Mouse (Mus musculus) forebrain, embryonic 11.5 days (tissue): ENCODE measurements around the gene Eid3. TPM values are rescaled to one million over a fixed set of nuclear protein-coding genes. Genes with fewer than 3 reads are reported as not detected.
A peak's percentile ranks its signal among the peaks of the same experiment; 100 is the strongest.

Source experiments
- ATAC-seq: fragments of 200-750 bp; cut with Nextera tagmentation; replicated peaks from 2 replicates; pipeline ENCODE4 v1.8.0; 2017; ENCODE audit warnings: moderate TSS enrichment; ENCODE audit not compliant: low FRiP score
- DNase-seq: peaks from one replicate; pipeline ENCODE4 v3.0.0-alpha.2; 2017; ENCODE audit warnings: low spot score
- H3K27ac ChIP-seq: fragments of 300-500 bp; sonication (generic); 2 replicates; pipeline ENCODE4 v1.5.1; 2014; ENCODE audit warnings: low read depth, low read length
- H3K27me3 ChIP-seq: fragments of 300-500 bp; sonication (generic); 2 replicates; pipeline ENCODE4 v1.6.1; 2014; ENCODE audit warnings: mild to moderate bottlenecking, low read length, mixed read lengths; ENCODE audit not compliant: control insufficient read depth, insufficient read depth
- H3K36me3 ChIP-seq: fragments of 300-500 bp; sonication (generic); 2 replicates; pipeline ENCODE4 v1.6.1; 2014; ENCODE audit warnings: mild to moderate bottlenecking, low read length, moderate library complexity, mixed read lengths; ENCODE audit not compliant: control insufficient read depth, insufficient read depth
- H3K4me1 ChIP-seq: fragments of 300-500 bp; sonication (generic); replicated peaks from 2 replicates; pipeline ENCODE4 v1.6.1; 2014; ENCODE audit warnings: low read length, mixed read lengths; ENCODE audit not compliant: control insufficient read depth, insufficient read depth
- H3K4me2 ChIP-seq: fragments of 300-500 bp; sonication (generic); 2 replicates; pipeline ENCODE4 v1.6.1; 2014; ENCODE audit warnings: low read depth, mild to moderate bottlenecking, low read length, moderate library complexity, mixed read lengths; ENCODE audit not compliant: severe bottlenecking
- H3K4me3 ChIP-seq: fragments of 300-500 bp; sonication (generic); 2 replicates; pipeline ENCODE4 v1.5.1; 2014; ENCODE audit warnings: low read depth, low read length
- H3K9ac ChIP-seq: fragments of 300-500 bp; sonication (generic); 2 replicates; pipeline ENCODE4 v1.6.1; 2014; ENCODE audit warnings: low read length
- H3K9me3 ChIP-seq: fragments of 300-500 bp; sonication (generic); 2 replicates; pipeline ENCODE4 v1.6.1; 2016; ENCODE audit warnings: low read length, mixed read lengths; ENCODE audit not compliant: control insufficient read depth
- WGBS: fragments of 180-500 bp; shearing (Covaris S2); extraction: QIAGEN DNeasy Blood & Tissue Kit; methylation state at CpG from one replicate; pipeline ENCODE4 v1.1.7; 2014; 5-methylcytosine and 5-hydroxymethylcytosine counted together
- polyA plus RNA-seq: library from polyadenylated mRNA; unstranded; fragments of >200 nt; fragmentation: Nextera tagmentation; extraction: Ambion mirVana; gene quantifications from 2 replicates; pipeline ENCODE4 v1.2.1, GENCODE M21; 2014

The Eid3 gene
- polyA plus RNA-seq, 1 experiment from 2014 or later: 1.0 TPM

- Histone ChIP-seq H3K27me3 (no peaks in the 10 kb centered on the region), H3K4me2 (peak overlapping the region; percentile 31; the same call in 1 of the 2 replicates), H3K4me3 (no peak overlapping the region)
These were observed 43.0 kb downstream of the Eid3 start for GRCm38 (mm10) chr10:82909382-82909781.

DNA sequence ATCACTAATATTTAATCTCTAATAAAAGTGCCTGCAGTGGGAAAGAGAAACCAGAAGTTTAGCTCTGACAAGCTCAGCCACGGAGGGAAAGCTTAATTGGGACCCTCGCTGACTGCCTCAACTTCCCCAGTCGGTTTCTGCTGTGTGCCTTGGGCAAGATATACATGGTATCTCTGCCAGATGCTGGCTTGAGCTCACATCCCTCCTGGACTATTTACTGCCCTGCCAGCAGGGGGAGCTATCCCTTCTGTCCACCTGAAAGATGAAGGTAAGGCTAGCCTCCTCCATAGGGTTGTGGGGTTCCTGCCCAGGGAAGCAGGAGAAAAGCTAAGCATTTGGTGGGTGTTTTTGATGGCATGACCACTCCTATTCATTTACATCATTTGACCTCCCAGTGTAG lies 43.8 kb downstream of the Eid3 start:
- Histone ChIP-seq H3K4me1 (0 out of 2 replicates have a peak, but pooled peaks cover 2% of the 10 kb centered on the region), H3K9me3 (no peaks in the 10 kb centered on the region), H3K9ac (no peak overlapping the region), H3K4me3 (no peak overlapping the region), H3K27me3 (no peaks in the 10 kb centered on the region), H3K27ac (no peak overlapping the region), H3K36me3 (no peaks in the 10 kb centered on the region), H3K4me2 (no peak overlapping the region)
- ATAC-seq (no peak), DNase-seq (no peak)
- WGBS: 71% methylated on average over 3 of the region's 3 CpGs

More at GRCm38 (mm10) chr10:82909382-82909781, 43.0 kb downstream of the Eid3 start:
- Histone ChIP-seq H3K4me1 (0 out of 2 replicates have a peak, but pooled peaks cover 2% of the 10 kb centered on the region), H3K9me3 (no peaks in the 10 kb centered on the region), H3K27ac (no peak overlapping the region), H3K9ac (peak overlapping the region; percentile 23; the same call in 1 of the 2 replicates), H3K36me3 (no peaks in the 10 kb centered on the region)
- peak; percentile 86 for DNase-seq
- no peak; the same call in 1 of the 2 replicates for ATAC-seq
- WGBS: 15% methylated on average over 9 of the region's 9 CpGs

- no peaks in the 10 kb centered on the region for H3K36me3 ChIP-seq
- no peak overlapping the region for H3K9ac ChIP-seq
- no peaks in the 10 kb centered on the region for H3K27me3 ChIP-seq
- DNase-seq (no peak), ATAC-seq (no peak)
- H3K4me2 ChIP-seq: no peak overlapping the region
- H3K9me3 ChIP-seq: no peaks in the 10 kb centered on the region
- no peak overlapping the region for H3K4me3 ChIP-seq
- WGBS: 86% methylated on average over 4 of the region's 4 CpGs
- 0 out of 2 replicates have a peak, but pooled peaks cover 2% of the 10 kb centered on the region for H3K4me1 ChIP-seq
- H3K27ac ChIP-seq: no peak overlapping the region
These were observed 46.8 kb downstream of the Eid3 start for GRCm38 (mm10) chr10:82913238-82913637.

GRCm38 (mm10) chr10:82913772-82914171 lies 47.3 kb downstream of the Eid3 start:
- WGBS: 90% methylated on average over 6 of the region's 6 CpGs
- no peak for DNase-seq
- H3K36me3 ChIP-seq: no peaks in the 10 kb centered on the region

More at GRCm38 (mm10) chr10:82913772-82914171, 47.3 kb downstream of the Eid3 start:
- Histone ChIP-seq H3K4me2 (no peak overlapping the region), H3K27me3 (no peaks in the 10 kb centered on the region), H3K4me1 (0 out of 2 replicates have a peak, but pooled peaks cover 2% of the 10 kb centered on the region), H3K4me3 (no peak overlapping the region), H3K9me3 (no peaks in the 10 kb centered on the region), H3K9ac (no peak overlapping the region), H3K27ac (no peak overlapping the region)
- no peak for ATAC-seq

Other genes with a start within 250 kb of the Eid3 start
- 38.7 and 43.0 TPM in 2 replicates for gene 1190007I07Rik, start 243.4 kb upstream of the Eid3 start, polyA plus RNA-seq
- gene Tdg, start 236.8 kb upstream of the Eid3 start, polyA plus RNA-seq: 337 and 342 TPM in 2 replicates
- gene Glt8d2, start 176.0 kb upstream of the Eid3 start, polyA plus RNA-seq: 2.1 and 2.8 TPM in 2 replicates
- gene Hcfc2, start 170.5 kb upstream of the Eid3 start, polyA plus RNA-seq: 28.9 and 30.4 TPM in 2 replicates
- 77.3 and 81.6 TPM in 2 replicates for gene Nfyb, start 102.5 kb upstream of the Eid3 start, polyA plus RNA-seq
- 214 and 221 TPM in 2 replicates for gene Txnrd1, start 32.7 kb upstream of the Eid3 start, polyA plus RNA-seq
- gene Chst11, start 118.9 kb downstream of the Eid3 start, polyA plus RNA-seq: 1.9 and 2.4 TPM in 2 replicates